Mouse (Mus musculus) gastrocnemius, adult 18-20 months (tissue): ENCODE measurements around the gene Cyth3. TPM values are rescaled to one million over a fixed set of nuclear protein-coding genes. Genes with fewer than 3 reads are reported as not detected.

Source experiments
- DNase-seq: peaks from one replicate; pipeline ENCODE4 v3.0.0; 2021; ENCODE audit warnings: low spot score
- long read RNA-seq, 2 experiments: library from polyadenylated mRNA; stranded (forward); transcript quantifications; one replicate each; pipeline ENCODE4 v2.0.0; 2021
- total RNA-seq, 2 experiments: library from RNA; stranded (reverse); gene quantifications; 2 replicates each; pipeline ENCODE4 v1.2.3; 2021

Gene Cyth3
- total RNA-seq, result 10 to 100 TPM; 10.1 to 12.1 TPM
- long read RNA-seq, experiment 1, transcript Cyth3-202 (13 exons, 3,738 nt), result major isoform, 17 of 19 reads
- long read RNA-seq, experiment 1, partial matches to known transcripts, result 1 of 19 reads
- long read RNA-seq, experiment 1, other reads (novel, unspliced or antisense), result 1 of 19 reads
- long read RNA-seq, experiment 2, transcript Cyth3-202 (13 exons, 3,738 nt), result major isoform, 6 of 9 reads
- long read RNA-seq, experiment 2, partial matches to known transcripts, result 3 of 9 reads
- long read RNA-seq, experiment 2, other reads (novel, unspliced or antisense), result 0 of 9 reads

GRCm38 (mm10) chr5:143621893-143622622 is at the start of gene Cyth3:
TSS of gene Cyth3 (plus strand) at chr5:143622447.
- peak; percentile 96 for DNase-seq

- DNase-seq, result no peak
Measured at GRCm38 (mm10) chr5:143573067-143573466, 49.2 kb upstream of the Cyth3 start.

GRCm38 (mm10) chr5:143574261-143575178 is 47.7 kb upstream of the Cyth3 start:
- DNase-seq, result peak; percentile 39

- peak; percentile 21 for DNase-seq
Measured at GRCm38 (mm10) chr5:143579537-143580203, 42.6 kb upstream of the Cyth3 start.

- DNase-seq, result no peak
Measured at GRCm38 (mm10) chr5:143580982-143581381, 41.3 kb upstream of the Cyth3 start.

GRCm38 (mm10) chr5:143581874-143582273 is 40.4 kb upstream of the Cyth3 start:
- no peak for DNase-seq

GRCm38 (mm10) chr5:143583081-143583480 is 39.2 kb upstream of the Cyth3 start:
- DNase-seq, result no peak

- DNase-seq, result peak; percentile 44
Measured at GRCm38 (mm10) chr5:143584982-143585381, 37.3 kb upstream of the Cyth3 start.

GRCm38 (mm10) chr5:143586386-143586785 is 35.9 kb upstream of the Cyth3 start:
- DNase-seq, result no peak

- no peak for DNase-seq
Measured at GRCm38 (mm10) chr5:143589108-143589507, 33.1 kb upstream of the Cyth3 start.

- no peak for DNase-seq
Measured at GRCm38 (mm10) chr5:143592926-143593325, 29.3 kb upstream of the Cyth3 start.

- DNase-seq, result no peak
Measured at GRCm38 (mm10) chr5:143593563-143594146, 28.6 kb upstream of the Cyth3 start.

- no peak for DNase-seq
Measured at GRCm38 (mm10) chr5:143594291-143595065, 27.8 kb upstream of the Cyth3 start.

- DNase-seq, result no peak
Measured at GRCm38 (mm10) chr5:143602051-143602450, 20.2 kb upstream of the Cyth3 start.

- DNase-seq, result no peak
Measured at GRCm38 (mm10) chr5:143604157-143604774, 18.0 kb upstream of the Cyth3 start.

- DNase-seq, result no peak
Measured at GRCm38 (mm10) chr5:143606756-143607155, 15.5 kb upstream of the Cyth3 start.

GRCm38 (mm10) chr5:143608175-143608574 is 14.1 kb upstream of the Cyth3 start:
- no peak for DNase-seq

GRCm38 (mm10) chr5:143611954-143612353 is 10.3 kb upstream of the Cyth3 start:
- no peak for DNase-seq

- no peak for DNase-seq
Measured at GRCm38 (mm10) chr5:143613265-143613664, 9.0 kb upstream of the Cyth3 start.

GRCm38 (mm10) chr5:143614519-143614918 is 7.7 kb upstream of the Cyth3 start:
- DNase-seq, result no peak
